Comparison of ENCODE assay signal across 13 mouse cellular contexts in genomic region chr10:111800590-111800935, GRCm38 (mm10).
"Had no signal": no experiment of that assay in that cellular context is flagged by ENCODE, and none has a peak within 500 bp of the region (broad histone marks: within the 10 kb centered on the region; RNA-seq: fewer than 3 reads in every experiment).

No protein-coding gene starts in this region.

- H3K4me2 ChIP-seq: kidney, embryonic 15.5 days; liver, embryonic 13.5 days; lung, embryonic 15.5 days; neural tube, embryonic 15.5 days had no signal

- ATAC-seq: intestine, postnatal 0 days; liver, postnatal 0 days; midbrain, embryonic 16.5 days had no signal

- H3K36me3 ChIP-seq: kidney, embryonic 15.5 days; liver, embryonic 13.5 days; lung, embryonic 15.5 days; neural tube, embryonic 15.5 days had no signal

- H3K27ac ChIP-seq: left cerebral cortex, adult 2 months; liver, embryonic 13.5 days; lung, embryonic 15.5 days; neural tube, embryonic 15.5 days; stomach, postnatal 0 days had no signal

- H3K4me3 ChIP-seq: kidney, embryonic 15.5 days; left cerebral cortex, adult 2 months; liver, embryonic 13.5 days; lung, embryonic 15.5 days; neural tube, embryonic 15.5 days had no signal

- DNase-seq: kidney, postnatal 25 days; liver; liver, embryonic 13.5 days; liver, postnatal 0 days; lung, postnatal 14 days; thymus, postnatal 4 days had no signal

- H3K9ac ChIP-seq: kidney, embryonic 15.5 days; liver, embryonic 13.5 days; liver, postnatal 0 days; lung, embryonic 15.5 days; neural tube, embryonic 15.5 days had no signal

- H3K27me3 ChIP-seq: kidney, embryonic 15.5 days; liver, embryonic 13.5 days; lung, embryonic 15.5 days; neural tube, embryonic 15.5 days had no signal

- H3K4me1 ChIP-seq: liver, embryonic 13.5 days had no signal

- H3K9me3 ChIP-seq: kidney, embryonic 15.5 days; liver, embryonic 13.5 days; lung, embryonic 15.5 days; neural tube, embryonic 15.5 days had no signal
